Mouse (Mus musculus) left cerebral cortex, postnatal 25 days (tissue): Measurements from ENCODE around the gene Gm28827. TPM values are rescaled to one million over a fixed set of nuclear protein-coding genes. Genes with fewer than 3 reads are reported as not detected.
"Not testable (repeated sequence)": the region's sequence is repeated elsewhere in the genome, so short reads cannot be mapped to it uniquely, and the experiment has no call there.

ENCODE experiments used
- DNase-seq, 2 experiments: peaks; one replicate each; pipeline ENCODE4 v3.0.0; 2022; ENCODE audit warnings: low spot score in 2 of 2, mixed read lengths in 1 of 2
- intact Hi-C: fragments of 180-260 bp; cut with DNase I; formaldehyde crosslinking; loops from one replicate; pipeline ENCODE4 v1.15.1; 2025
- total RNA-seq, 2 experiments: library from RNA; stranded (reverse); gene quantifications; 2 replicates each; pipeline ENCODE4 v1.2.3; 2021

The Gm28827 gene
- total RNA-seq, result not detected

DNA sequence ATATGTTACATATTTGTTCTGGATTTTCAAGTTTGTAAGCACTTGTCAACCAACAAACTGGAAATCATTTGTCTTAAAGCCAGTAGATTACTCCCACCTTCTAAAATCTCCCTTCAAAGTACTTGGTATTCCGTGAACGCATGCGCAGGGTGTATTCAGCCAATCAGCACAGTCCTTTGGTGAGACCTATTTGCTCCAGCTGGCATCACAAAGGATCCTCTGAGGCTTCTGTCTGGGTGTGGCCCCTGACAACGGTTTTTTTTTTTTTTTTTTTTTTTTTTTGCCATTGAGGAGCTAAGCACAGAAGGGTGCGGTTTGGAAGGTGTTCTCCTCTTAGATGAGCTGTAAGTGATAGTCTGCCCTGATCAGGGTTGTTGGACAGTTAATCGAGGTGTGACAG, at the start of gene Gm28827:
TSS of gene Gm28827 (plus strand) at position 301 of the 400 bp plus-strand sequence.
- DNase-seq, intact Hi-C loops: not testable (repeated sequence)
